Mouse (Mus musculus): ENCODE data around the gene Pgrmc2.

Pgrmc2 gene

GRCm38 (mm10) chr3:41070519-41070918, 12.3 kb downstream of the Pgrmc2 start:
- no peak for DNase-seq (ENCODE audit: low read depth)

DNA sequence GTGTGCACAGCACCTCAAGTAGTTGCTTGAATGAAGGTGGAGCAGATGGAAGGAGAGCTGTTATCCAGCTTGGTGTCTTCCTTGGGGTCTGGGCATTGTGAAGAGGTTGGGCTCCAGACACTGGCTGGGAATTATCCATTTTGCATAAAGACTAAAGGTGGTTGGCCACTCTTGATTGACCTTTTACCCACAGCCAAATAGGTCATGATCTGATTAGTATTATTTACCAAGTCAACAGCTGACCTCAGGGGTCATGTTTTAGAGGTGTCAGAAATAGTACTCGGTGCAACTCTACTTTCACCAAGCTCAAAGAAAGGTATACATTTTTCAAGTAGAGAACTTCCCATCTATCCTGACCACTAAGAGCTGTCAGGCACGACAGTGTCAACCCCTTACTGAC, 17.5 kb downstream of the Pgrmc2 start:
- DNase-seq (ENCODE audit: low read depth), result no peak

GRCm38 (mm10) chr3:41062758-41063157, 20.1 kb downstream of the Pgrmc2 start:
- DNase-seq (ENCODE audit: low read depth), result no peak

- no peak for DNase-seq (ENCODE audit: low read depth)
Measured at GRCm38 (mm10) chr3:41061831-41062565, 20.8 kb downstream of the Pgrmc2 start.

DNA sequence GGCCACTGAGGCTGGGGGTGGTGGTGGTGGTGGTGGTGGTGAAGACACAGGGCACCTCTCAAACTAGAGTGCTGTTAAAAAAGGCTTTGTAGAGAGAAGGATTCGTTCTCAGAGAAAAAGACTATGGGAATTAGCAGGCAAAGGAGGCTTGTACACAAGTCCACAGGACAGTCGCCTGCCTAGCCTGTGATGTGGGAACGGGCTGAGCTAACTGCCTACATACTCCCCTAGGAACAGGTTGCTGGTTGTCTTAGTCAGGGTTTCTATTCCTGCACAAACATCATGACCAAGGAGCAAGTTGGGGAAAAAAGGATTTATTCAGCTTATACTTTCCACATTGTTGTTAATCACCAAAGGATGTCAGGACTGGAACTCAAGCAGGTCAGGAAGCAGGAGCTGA, 23.6 kb downstream of the Pgrmc2 start:
- no peak for DNase-seq (ENCODE audit: low read depth)

DNA sequence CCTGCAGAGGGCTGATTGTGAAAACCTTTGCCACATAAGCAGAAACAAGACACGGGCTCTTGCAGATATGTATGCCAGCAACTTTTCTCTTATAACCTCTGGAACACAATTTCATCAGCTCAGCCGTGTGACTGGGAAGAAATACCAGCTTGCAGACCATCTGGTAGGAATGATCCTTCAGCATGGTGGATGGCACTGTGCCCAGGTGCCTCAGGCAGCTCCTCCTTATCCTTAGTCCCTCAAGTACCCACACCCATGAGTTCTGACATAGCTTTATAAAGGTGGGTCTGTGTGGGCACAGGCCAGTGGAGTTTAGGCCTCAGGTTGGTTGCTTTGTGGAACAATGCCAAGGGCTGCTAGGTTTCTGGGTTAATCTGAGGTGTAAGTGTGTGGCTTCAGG, 24.5 kb downstream of the Pgrmc2 start:
- no peak for DNase-seq (ENCODE audit: low read depth)

GRCm38 (mm10) chr3:41053334-41053733, 29.5 kb downstream of the Pgrmc2 start:
- DNase-seq (ENCODE audit: low read depth), result no peak

DNA sequence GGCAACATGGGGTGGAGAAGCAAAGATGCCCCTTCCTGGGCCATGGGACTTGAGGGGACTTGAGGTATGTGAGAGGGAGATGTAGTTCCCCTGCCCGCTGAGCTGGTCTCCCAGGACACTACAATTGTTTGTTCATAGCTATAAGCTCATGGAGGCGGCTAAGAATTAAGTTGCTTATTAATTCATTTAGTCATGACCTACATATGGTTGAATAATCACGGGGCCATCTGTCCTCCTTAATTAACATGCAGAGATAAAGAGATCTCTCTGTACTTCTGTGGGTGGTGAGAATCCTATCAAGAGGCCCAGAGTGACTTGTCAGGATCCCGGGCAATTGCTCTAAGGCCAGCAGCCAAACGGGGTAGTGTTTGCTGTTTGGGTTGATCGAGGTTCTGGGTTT, 35.0 kb downstream of the Pgrmc2 start:
- no peak for DNase-seq (ENCODE audit: low read depth)

- no peak for DNase-seq (ENCODE audit: low read depth)
Measured at GRCm38 (mm10) chr3:41043756-41044354, 39.0 kb downstream of the Pgrmc2 start.

DNA sequence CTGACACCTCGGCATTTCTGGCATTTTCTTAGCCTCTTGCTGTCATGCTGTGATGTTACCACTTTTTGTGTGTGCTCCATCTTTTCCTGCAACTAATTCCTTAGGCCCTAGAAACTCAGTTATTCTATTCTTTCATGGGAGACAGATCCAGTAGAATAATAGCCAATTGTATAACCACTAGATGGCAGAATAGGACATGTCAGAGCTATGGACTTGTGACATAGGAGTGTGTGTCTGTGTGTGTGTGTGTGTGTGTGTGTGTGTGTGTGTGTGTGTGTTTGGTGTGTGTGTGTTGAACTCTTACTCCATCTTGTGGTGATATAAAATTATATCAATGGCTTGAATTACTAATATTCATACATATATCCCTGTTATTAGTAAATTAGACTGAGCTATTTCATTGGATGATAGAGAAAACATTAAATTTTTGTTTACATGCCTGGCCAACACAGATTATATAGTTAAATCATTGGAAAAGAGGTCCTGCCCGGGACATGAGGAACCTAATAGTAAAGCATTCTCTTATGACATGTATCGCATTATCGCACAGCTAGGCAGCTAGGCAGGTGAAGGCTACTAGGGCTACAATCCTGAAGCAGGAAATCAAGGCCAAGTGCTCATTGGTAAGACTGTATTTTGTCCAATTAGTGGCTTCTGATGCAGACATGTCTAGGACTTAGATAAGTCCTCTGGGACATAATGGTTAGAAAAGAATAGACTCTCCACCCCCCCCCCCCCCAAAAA, 40.5 kb downstream of the Pgrmc2 start:
- DNase-seq (ENCODE audit: low read depth), result no peak

DNA sequence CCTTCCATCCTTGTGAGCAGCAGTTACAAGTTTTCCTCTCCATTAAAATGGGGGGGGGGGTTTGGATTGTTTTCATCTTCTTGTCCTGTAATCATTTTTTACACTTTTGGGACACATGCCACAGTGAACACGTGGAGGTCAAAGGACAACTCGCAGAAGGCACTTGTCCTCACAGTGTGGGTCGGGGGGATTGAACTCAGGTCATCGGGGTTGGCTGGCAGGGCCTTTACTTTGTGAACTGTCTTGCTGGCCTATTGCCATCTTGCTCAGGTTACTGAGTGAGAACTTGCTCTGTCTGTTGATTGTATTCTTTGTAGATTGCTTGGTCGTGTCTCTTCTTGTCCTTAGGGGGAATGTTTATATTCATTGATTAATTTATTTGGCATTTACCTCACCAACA, 41.6 kb downstream of the Pgrmc2 start:
- no peak for DNase-seq (ENCODE audit: low read depth)

DNA sequence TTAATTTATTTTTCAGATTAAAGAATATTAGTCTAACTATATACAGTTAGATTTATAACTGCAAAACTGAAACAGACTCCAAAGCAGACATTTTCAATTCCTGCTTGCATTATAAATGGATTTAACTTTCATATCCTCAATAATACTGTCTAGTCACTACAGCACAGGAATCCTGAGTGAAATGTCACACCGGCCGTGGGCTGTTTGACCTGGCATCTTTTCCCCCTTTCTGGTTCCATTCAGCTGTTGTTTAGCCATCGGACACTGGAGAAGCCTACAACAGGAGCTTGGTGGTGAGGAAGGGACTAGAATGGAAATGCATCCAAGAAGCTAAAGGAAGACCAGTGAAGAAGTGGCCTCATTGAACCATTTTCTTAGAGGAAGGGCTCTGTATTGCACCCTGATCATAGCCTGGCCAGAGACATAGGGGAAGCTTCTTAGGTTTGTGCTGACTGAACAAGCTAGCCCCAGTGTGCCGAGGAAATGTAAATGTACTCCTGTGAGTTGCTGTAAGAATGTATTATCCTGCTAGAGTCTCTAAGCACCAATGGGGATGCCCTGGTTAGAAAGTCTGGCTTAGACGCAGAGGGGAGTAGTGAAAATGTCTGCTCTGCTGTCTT, 44.4 kb downstream of the Pgrmc2 start:
- no peak for DNase-seq (ENCODE audit: low read depth)

DNA sequence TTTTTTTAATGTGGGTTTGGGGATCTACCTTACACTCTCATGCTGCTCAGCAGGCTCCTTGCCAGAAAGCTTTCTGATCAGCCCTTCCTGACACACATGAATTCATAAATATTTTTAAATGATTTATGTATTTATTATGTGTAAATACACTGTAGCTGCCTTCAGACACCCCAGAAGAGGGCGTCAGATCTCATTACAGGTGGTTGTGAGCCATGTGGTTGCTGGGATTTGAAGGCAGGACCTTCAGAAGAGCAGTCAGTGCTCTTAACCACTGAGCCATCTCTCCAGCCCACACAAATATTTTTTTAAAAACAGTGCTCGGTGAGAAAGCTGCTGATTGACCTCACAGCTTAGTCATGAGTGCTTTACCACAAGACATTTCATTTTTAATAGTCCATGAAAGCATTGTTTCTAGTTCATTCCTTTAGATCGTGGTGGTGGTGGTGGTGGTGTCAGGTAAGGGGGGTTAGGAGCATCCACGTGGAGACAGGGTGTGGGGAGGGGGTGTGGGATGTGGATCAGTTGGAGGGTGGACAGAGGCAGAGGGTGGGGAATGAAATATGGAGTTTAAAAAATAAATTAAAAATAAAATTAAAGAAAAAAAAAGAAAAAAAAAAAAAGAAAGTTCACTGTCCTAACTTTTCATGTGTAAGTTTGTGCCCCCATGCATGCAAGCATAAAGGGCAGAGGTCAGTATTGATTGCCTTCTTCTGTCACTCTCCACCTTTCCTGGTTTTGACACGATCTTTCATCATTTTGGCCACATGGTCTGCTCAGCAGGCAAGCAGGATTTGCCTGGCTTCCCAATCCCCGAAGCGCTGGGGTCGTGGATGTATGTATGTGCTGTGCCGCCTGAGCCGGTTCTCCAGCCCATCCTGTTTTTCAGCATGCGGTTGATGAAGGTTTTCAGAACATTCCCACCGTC, 51.3 kb downstream of the Pgrmc2 start:
- no peak for DNase-seq (ENCODE audit: low read depth)

DNA sequence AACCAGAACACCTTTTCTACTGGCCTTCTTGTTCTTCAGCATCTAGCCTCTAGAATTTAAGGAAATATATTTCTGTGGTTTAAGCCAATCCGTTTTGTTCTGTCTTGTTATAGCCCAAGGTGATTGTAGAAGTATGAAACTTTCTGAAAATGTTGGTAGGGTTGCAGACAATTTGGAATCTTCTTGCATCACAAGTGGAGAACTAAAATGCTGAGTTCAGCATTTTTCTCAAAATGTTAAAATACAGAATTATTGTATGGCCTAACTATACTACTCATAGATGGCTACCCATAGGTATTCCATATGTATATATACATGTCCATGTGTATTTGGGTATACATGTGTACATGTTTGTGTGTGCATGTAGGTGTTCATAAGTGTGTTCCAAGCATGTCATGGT, 52.1 kb downstream of the Pgrmc2 start:
- no peak for DNase-seq (ENCODE audit: low read depth)

GRCm38 (mm10) chr3:41021980-41022379, 60.9 kb downstream of the Pgrmc2 start:
- DNase-seq (ENCODE audit: low read depth), result no peak

- no peak for DNase-seq (ENCODE audit: low read depth)
Measured at GRCm38 (mm10) chr3:41020687-41021086, 62.2 kb downstream of the Pgrmc2 start.

DNA sequence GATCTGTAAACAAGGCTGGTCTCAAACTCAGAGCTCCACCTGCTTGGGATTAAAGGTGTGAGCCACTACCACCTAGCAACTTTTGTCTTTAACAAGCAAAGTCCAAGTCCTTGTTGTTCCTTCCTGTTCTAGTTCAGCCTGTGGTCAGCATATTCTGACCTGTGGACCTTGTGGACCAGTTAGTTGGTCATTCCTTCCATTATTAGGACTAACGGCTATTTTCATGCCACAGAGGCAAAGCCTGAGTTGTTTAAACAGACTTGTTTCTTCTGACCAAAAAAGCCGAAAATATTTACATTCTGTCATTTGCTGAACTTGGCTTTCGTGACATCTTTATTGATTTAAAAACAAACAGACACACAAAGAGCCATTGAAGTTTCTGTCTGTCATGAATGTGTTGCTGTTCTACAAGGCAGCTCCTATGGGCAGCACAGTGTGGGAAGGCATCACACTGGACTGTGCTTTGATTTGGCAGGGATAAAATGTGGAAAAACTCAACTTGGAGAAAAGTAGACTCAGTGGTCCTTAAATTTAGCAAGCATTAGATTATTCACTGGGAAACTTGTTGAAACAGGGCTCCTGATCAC, 64.7 kb downstream of the Pgrmc2 start:
- DNase-seq (ENCODE audit: low read depth), result no peak

Measured in c-Kit-positive CD71-negative TER-119-negative erythroid progenitor cells, embryonic 14.5 days (primary cell).